Mouse (Mus musculus) urinary bladder, postnatal 10 days (tissue): Measurements from ENCODE around the gene Pip5k1a.
"Not testable (repeated sequence)": the region's sequence is repeated elsewhere in the genome, so short reads cannot be mapped to it uniquely, and the experiment has no call there.

ENCODE experiments used
- DNase-seq: peaks from one replicate; pipeline ENCODE4 v3.0.0; 2022; ENCODE audit warnings: low spot score

Gene Pip5k1a

DNA sequence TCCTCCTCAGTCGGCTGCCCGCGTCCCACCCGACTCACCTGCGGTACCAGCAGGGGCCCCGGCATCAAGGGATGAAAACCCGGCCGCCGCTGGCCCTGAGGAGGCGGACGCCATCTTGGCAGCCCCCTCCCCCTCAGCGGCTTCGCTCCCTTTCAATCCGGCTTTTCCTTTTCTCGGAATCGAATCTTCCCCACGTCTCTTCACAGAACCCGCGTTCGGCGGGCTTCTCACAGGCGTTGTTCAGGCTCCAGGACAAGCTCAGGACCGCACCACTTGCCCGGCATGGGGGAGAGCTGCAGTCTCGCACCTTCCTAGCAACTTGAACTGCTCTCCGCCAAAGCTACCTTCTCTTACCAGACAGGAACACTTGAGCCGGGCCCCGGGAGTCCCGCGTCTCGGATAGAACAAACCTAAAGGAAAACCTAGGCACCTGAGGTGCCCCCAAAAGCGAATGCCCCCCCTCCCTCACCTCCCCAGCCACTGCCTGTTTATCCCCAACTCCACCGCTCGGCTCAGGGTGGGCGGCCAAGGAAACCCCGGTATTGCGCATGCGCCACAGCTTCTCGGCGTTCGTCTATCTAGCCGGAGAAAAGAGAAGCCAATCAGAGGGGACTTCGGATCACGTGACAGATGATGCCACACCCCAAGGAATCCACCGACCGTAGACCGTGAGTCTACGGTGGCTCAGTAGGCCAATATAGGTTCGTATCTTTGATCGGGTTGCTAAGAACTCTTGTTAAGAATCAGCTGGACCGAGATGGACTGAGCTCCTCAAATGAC lies at the start of gene Pip5k1a:
Gene Pip5k1a, minus strand, starts transcription at position 593 of the 780 bp plus-strand sequence.
- peak; percentile 93 for DNase-seq

DNA sequence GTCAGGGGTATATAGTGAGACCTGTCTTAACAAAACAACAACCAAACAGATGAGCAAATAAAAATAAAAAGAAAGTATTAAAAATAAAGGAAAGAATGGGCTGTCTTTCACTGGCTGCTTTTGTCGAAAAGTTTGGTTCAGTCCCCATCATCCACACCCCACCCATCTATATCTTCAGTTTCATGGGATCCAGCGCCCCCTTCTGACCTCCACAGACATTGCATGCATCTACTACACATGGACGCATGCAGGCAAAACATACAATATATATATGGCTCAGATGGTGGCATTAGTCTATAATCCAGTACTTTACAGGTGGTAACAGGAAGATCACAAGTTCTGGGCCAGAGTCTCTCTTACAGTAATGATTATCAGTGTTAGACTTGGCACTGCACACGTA lies 47.1 kb upstream of the Pip5k1a start:
- no peak for DNase-seq

DNA sequence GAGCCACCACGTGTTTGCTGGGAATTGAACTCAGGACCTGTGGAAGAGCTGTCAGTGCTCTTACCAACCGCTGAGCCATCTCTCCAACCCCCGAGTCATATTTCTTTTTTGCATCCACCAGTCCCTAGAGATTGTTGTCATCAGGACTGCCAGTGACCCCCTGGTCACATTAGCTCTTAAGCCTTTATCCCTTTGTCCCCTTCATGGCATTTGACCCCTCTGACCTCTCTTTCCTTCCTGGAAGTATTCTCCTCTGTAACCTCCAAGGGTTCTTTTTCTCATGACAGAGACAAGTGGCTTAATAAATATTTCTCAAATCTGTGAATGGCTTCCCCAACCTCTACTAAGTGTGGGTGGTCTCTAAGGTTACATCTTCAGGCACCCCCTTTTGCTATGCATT lies 41.2 kb upstream of the Pip5k1a start:
- no peak for DNase-seq

DNA sequence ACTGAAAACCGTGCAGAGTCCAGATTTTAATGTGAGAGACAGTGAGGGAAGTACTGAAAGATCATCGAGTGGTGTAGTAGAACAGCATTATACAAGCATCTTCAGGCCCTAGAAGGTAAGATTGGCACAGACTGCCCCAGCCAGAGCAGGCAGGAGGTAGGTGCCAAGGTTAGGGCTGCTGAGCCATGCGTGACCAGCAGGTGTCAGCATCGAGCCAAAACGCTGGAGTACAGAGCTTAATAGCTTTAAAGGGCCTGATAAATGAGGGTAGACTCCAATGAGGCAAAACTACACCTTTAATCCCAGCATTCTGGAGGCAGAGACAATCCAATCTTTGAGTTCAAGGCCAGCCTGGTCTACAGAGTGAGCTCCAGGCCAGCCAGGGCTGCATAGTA lies 35.9 kb upstream of the Pip5k1a start:
- DNase-seq = peak; percentile 58

DNA sequence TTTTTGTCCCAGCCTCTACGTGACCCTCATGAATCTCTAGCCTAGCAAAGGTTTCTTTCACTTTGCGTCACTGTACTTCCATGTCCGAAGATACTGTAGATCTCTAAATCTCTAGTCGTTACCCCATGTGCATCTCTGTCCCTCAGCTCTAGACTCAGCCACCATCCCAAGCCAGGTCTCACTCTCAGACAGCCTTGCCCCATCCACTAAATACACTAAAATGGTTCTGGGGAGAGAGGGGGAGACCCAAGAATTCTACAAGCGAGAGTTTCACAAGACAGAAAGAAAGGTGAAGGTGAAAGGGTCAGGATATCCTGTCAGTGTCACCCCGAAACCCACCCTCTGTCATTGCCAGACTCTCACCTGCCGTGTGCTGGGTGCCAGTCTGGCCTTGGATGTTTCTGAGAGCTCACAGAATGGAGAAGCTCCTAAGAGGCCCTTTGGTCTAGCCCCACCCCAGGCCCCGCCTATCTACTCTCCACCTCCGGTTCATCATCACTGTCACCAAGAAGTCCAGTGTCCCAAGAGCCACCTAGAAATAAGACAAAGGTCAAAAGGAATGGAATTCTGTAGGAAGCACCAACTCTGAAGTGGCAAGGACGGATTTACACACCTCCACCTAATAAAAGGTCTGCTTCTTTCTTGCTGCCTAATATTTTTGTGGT lies 35.4 kb upstream of the Pip5k1a start, which contains the start of gene Tnfaip8l2:
Gene Tnfaip8l2, minus strand, starts transcription at position 409 of the 665 bp plus-strand sequence.
- DNase-seq = no peak

DNA sequence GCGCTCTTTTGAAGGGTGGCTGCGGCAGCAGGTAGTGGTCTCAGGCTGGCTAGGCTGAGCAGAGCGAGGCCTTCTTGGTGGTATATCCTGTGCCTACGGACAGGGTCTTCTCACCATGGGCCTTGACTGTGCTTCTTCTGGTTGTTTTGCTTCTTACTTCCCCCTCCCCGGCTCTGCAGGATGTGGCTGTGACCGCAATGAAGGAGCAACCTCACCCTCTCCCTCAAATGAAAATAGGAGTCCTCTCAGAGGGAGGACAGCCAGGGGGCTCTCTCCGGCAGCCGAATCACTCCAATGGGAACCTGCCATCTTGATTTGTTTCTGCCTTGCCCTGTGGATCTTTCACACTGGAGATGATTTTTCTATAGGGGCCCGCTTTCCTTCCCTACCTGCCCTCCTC lies 34.7 kb upstream of the Pip5k1a start:
- DNase-seq = no peak

DNA sequence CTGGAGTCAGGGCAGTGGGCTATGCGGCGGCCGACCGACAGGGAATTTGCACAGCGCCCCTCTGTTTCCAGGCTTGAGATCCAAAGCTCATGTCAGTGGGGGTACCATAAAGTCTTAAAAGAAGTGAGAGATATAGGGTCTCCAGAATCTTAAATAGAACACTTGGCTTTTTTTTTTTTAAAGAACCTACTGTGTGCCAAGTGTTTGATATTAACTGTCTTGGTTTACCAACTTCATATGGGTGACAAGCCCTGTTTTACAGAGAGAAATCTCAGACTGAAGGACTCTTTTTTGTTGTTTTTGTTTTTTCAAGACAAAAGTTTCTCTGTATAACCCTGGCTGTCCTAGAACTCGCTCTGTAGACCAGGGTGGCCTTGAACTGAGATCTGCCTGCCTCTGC lies 34.1 kb upstream of the Pip5k1a start:
- DNase-seq = no peak

DNA sequence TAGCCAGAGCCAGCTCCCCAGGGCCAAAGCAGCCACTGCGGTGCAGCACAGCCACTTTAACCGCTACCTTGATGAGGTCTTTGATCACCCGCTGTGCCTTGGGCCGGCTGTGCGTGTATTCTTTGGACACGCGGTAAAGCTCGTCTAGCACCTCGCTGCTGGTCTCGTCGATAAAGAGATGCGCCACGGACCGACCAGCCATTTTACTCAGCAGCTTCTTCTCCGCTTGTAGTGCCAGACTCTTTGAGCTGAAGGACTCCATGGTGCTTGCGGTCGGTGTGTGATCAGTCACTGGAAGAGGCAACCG lies 33.5 kb upstream of the Pip5k1a start:
- DNase-seq = no peak

DNA sequence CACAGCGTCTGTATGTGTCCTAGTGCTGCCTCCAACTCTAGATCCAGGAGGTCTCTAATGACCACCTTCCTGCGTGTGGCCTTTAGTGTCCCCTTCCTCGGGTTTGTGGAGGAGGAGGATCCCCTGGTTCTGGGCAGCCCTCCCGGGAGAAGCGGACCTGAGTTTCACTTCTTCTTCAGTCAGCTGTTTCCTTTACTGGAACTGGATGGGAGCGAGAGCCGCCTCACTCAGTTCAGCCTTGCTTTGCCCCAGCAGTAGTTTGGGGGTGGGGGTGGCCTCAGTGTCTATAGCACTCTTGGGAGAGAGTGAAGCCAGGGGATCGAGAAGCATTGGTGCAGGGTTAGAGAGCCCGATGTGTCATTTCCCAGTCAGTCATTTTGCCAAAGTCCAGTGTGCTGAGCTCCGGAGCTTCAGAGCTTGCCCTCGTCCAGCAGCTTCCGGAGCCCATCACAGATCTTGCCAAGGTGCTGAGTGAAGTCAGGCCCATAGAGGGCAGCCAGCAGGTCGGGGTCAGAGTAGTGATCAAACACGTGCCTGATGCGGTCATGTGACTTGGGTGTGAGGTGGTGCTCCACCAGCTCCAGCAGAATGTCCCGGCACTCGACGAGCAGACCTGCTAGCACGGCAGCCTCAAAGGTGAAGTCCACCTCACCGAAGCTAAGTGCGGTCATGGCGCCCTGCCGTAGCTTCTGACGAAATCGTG lies 33.0 kb upstream of the Pip5k1a start:
- no peak for DNase-seq

DNA sequence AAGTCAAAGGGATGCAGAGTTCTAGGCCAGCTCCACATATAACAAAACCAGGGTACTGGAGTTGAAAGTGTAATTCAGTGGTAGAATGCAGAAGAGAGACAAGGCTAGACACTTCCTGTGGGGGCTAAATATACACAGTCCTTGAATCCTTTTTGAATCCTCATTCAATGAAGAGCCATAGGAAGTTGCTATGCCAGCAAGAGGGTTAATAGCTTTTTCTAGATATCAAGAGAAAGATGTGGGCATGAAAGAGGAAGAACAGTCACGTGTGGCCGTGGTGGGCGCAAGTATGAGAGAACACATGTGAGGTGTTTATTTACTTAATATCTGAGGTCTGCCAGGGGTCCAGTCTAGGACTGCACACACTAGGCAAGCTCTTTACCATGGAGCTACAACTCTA lies 29.6 kb upstream of the Pip5k1a start:
- no peak for DNase-seq

DNA sequence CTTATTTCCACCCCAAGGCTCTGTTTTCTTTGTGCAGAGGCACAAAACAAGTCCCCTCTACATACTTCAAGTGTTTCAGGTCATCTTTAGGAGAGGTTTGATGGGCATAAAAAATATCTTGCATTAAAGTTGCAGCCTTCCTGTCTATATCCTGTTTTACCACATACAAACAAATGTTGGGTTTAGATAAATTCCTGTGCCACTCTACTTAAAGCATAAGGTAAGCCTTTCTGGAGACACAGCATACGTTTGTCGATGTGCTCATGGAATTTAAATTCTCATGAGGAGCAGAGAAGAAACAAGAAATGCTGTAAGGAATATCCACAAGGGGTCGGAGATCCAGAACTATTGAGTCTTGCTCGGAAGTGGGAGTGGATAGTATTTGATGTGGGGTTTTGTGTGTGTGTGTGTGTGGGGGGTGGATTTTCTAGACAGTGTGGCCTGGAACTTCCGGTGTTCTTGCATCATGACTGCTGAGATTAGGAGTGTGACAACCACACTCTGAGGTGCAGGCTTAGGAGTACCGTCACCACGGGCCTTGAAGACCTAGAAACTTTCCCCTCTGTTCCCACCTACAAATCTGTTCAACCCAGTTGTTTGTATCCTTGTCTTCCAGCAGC lies 28.8 kb upstream of the Pip5k1a start:
- DNase-seq = no peak

DNA sequence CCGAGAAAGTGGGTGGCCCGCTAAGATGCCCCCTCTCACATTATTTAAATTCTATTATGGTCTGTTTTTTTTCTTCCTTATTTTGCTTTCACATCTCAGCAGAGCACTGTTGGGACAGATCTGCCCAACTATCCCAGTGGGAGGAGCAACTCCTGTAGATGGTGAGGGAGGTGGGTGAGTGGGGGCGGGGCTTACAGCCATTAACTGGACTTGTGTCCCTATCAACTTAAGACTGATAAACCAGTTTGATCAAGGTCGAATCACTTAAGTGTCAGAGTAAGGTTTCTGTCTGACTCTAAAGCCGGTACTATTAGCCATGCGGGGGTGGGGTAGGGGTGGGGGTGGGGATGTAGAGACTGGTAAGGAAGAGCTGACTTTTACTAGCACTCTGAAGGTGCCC lies 28.3 kb upstream of the Pip5k1a start:
- DNase-seq = no peak

DNA sequence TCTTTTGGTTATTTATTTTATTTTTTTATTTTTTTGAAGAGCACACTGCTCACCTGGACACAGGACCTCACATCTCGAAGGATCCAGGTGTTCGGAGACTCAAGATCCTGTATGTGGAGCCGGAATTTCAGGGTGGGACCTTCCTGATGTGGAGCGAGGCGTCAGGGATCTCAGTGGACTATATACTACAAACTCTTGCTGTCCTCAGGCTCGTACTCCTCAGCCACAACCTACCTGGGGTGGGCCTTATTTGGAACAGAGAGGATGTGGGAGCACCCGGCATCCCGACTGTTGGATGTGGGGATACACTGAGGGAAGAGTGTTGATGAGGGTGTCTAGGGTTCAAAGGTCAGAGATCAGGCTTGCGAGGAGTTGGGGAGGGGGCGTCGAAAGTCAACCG lies 27.4 kb upstream of the Pip5k1a start:
- DNase-seq = not testable (repeated sequence)

DNA sequence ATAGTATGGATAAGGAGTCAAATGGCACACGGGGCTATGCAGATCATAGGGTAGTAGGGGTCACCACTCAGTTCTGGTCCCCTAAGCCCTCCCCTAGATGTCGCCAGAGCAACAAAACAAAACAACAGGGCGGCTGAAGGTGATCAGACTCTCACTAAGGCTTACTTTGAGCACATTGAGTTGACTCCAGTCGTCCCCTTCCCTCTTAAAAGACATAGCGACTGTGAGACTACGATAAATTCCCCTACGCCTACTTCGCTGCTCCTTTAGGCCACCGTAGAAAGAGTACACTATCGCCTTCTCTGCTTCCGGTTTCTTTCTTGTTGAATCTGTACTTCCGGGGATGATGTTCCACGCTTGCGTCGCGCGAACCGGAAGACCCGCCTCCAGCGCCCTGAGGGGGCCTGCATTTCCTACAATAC lies 27.0 kb upstream of the Pip5k1a start, which contains the start of the genes Scnm1 and Lysmd1:
Gene Scnm1, minus strand, starts transcription at position 332 of the 422 bp plus-strand sequence.
Gene Lysmd1, plus strand, starts transcription at position 409 of the 422 bp plus-strand sequence.
- no peak for DNase-seq

DNA sequence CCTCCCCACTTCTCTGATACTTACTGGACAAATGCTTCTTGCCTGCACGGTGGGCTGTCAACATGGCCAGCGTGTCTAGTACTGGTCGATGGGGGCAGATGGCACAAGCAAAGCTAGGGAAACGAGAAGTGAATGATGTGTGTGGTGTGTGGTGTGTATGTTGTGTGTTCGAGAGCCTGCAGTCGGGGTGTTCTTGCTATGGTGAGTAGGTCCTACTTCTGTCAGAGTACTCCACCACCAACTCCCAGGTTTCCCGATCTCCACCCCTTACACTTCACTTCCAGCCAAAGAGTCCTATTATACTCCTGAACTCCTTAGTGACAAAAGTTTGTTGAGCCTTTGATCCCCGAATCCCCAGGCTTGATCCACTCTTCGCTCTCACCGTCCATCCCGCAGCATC lies 26.4 kb upstream of the Pip5k1a start:
- DNase-seq = no peak

DNA sequence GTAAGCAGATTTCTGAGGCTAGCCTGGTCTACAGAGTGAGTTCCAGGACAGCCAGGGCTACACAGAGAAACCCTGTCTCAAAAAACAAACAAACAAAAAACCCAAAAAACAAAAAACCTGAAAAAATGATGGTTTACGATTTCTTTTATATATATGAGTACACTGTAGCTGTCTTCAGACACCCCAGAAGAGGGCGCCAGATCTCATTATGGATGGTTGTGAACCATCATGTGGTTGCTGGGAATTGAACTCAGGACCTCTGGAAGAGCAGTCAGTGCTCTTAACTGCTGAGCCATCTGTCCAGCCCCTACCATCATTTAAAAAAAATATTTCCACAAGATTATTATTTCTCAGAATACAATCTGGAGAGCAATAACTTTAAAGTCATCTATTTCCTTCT lies 25.7 kb upstream of the Pip5k1a start:
- not testable (repeated sequence) for DNase-seq

DNA sequence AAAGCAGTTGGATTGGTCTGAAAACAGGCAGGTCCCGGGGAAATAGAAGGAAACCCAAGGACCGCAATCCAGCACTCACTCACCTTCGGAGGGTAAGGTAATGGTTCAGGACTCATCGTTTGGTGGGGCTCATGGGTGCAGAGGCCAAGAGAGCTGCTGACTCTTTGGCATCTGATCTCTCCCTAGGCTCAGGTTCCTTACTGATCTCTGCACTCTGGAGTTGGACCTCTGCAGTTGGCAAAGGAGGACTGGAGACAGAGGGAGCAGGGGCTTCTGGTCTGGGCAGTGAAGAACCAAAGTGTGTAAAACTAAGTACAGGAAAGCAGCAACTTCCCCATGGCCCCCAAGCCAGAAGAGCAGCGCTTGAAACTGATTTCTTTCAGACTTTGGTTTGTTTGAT lies 23.4 kb upstream of the Pip5k1a start:
- no peak for DNase-seq

DNA sequence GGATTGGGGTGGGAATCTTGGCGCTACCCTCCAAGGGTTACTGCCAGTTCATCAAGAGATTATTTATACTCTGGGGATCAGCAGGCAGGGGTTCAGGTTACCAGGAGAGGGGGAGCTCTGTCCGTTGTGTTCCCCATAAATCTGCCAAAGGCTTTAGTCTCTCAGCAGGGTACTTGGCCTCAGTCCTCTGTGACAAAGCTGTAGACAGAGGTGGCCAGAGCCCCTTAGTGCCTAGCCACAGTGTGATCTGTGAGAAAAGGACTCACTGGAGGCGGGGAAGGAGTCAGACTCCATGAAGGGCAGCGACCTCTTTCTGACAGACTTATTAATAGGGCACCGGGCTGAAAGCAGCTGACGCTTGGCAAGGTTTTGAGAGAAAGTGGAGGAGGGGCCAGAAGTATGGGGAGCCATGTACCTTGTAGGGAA lies 22.5 kb upstream of the Pip5k1a start:
- no peak for DNase-seq

DNA sequence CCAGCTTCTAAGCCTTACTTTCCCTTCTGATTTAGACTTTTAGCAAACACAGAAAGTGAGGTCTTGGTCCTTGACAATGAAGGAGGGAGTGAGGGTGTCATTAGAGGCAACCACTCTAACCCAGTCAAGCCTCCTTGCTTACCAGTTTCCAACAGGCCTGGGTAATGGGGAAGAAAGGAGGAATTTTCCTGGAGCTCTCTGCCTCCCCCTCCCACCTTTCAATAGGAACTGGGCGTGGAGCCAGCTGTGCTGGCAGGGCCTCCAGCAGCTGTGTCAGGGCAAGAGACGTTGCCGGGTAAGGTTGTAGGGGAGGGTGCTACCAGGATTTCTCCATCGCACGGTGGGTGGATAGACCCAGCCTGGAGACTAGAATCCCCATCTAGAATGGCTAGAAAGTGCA lies 18.2 kb upstream of the Pip5k1a start:
- DNase-seq = no peak

DNA sequence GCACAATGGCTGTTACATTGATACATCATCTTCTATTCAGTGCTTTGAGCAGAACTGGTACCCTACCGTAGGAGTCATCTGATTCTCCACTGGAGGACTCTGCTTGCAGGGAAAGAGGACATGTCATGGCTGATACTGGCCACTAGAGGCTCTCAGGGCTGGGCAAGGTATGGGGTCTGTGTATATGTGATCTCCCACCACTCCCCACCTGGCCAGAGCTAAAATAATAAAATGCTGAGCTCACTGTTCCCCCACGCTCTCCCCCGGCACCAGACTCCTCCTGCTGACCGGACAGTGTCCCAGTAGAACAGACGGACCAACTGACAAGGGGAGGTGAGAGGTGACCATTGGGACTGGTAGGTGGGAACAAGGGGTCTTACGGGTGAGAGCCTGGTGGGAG lies 17.5 kb upstream of the Pip5k1a start, which contains the start of gene Tmod4:
Gene Tmod4, plus strand, starts transcription at position 231 of the 400 bp plus-strand sequence.
- no peak for DNase-seq

DNA sequence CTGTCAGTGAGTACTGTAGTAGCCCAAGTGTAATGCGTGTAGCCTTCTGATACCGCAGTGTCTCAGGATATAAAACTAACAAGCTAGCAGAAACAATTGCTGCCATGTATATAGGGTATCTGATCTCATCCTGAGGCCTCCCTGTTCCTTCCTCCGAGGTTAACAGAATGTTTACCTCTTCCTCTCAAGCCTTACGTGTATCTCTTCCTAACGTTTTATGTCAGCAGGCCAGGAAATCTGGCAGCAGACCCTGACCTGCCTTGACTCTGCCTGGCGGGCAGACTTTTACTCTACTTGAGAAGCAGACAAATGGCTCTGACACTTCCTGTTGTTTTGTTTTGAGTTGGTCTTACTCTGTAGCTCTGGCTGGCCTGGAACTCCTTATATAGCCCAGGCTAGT lies 14.8 kb upstream of the Pip5k1a start:
- DNase-seq = no peak

DNA sequence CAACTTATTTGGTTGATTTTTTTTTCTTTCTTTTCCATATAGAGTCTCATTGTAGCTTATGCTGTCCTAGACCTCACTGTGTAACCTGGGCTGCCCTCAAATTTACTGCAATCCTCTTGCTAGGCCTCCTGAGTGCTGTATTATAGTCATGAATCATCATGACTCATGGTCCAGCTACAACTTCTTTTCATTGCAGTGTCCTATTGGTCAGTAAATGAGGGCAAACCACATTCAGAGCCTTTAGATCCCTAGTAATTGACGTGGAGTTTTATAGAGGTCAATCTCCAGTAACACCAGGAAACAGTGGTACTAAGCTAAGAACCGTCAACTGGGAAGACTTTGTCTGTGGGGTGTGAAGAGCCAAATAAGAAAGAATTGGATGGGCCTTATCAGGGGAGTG lies 11.0 kb upstream of the Pip5k1a start:
- no peak for DNase-seq
